Mouse (Mus musculus) kidney, embryonic 14.5 days (tissue): Measurements from ENCODE around the gene Olfr1019. TPM values are rescaled to one million over a fixed set of nuclear protein-coding genes. Genes with fewer than 3 reads are reported as not detected.

Experiments
- polyA plus RNA-seq: library from polyadenylated mRNA; unstranded; fragments of >200 nt; fragmentation: Nextera tagmentation; extraction: Ambion mirVana; gene quantifications from 2 replicates; pipeline ENCODE4 v1.2.1, GENCODE M21; 2014

The Olfr1019 gene
- polyA plus RNA-seq, 1 experiment from 2014 or later: not detected

Other genes with a start within 250 kb of the Olfr1019 start
- not detected in 2 replicates for gene Olfr1000, start 233.6 kb downstream of the Olfr1019 start, polyA plus RNA-seq
- gene Olfr1002, start 194.8 kb downstream of the Olfr1019 start, polyA plus RNA-seq: not detected in 2 replicates
- gene Olfr154, start 181.0 kb downstream of the Olfr1019 start, polyA plus RNA-seq: not detected in 2 replicates
- not detected in 2 replicates for gene Olfr1006, start 166.7 kb downstream of the Olfr1019 start, polyA plus RNA-seq
- not detected in 2 replicates for gene Olfr1008, start 156.1 kb downstream of the Olfr1019 start, polyA plus RNA-seq
- not detected in 2 replicates for gene Olfr1009, start 130.1 kb downstream of the Olfr1019 start, polyA plus RNA-seq
- not detected in 2 replicates for gene Olfr1012, start 82.7 kb downstream of the Olfr1019 start, polyA plus RNA-seq
- gene Olfr1013, start 78.4 kb downstream of the Olfr1019 start, polyA plus RNA-seq: not detected in 2 replicates
- not detected in 2 replicates for gene Olfr1014, start 72.8 kb downstream of the Olfr1019 start, polyA plus RNA-seq
- not detected in 2 replicates for gene Olfr1015, start 63.5 kb downstream of the Olfr1019 start, polyA plus RNA-seq
- not detected in 2 replicates for gene Olfr1016, start 42.9 kb downstream of the Olfr1019 start, polyA plus RNA-seq
- not detected in 2 replicates for gene Olfr1018, start 27.0 kb downstream of the Olfr1019 start, polyA plus RNA-seq
- gene Olfr1020, start 1.5 kb upstream of the Olfr1019 start, polyA plus RNA-seq: not detected in 2 replicates
- not detected in 2 replicates for gene Olfr1022, start 23.1 kb upstream of the Olfr1019 start, polyA plus RNA-seq
- not detected in 2 replicates for gene Olfr1023, start 40.2 kb upstream of the Olfr1019 start, polyA plus RNA-seq
- not detected in 2 replicates for gene Olfr1024, start 59.6 kb upstream of the Olfr1019 start, polyA plus RNA-seq
- not detected in 2 replicates for gene Olfr1025-ps1, start 69.7 kb upstream of the Olfr1019 start, polyA plus RNA-seq
- gene Olfr1026, start 76.1 kb upstream of the Olfr1019 start, polyA plus RNA-seq: not detected in 2 replicates
- gene Olfr1028, start 105.0 kb upstream of the Olfr1019 start, polyA plus RNA-seq: not detected in 2 replicates
- gene Olfr1029, start 128.4 kb upstream of the Olfr1019 start, polyA plus RNA-seq: not detected in 2 replicates
- not detected in 2 replicates for gene Olfr1030, start 133.8 kb upstream of the Olfr1019 start, polyA plus RNA-seq
- gene Olfr1031, start 144.8 kb upstream of the Olfr1019 start, polyA plus RNA-seq: not detected in 2 replicates
- gene Olfr1032, start 160.1 kb upstream of the Olfr1019 start, polyA plus RNA-seq: not detected in 2 replicates
- gene Olfr1033, start 175.2 kb upstream of the Olfr1019 start, polyA plus RNA-seq: 1.3 and 3.2 TPM in 2 replicates
- gene Olfr1034, start 200.4 kb upstream of the Olfr1019 start, polyA plus RNA-seq: 0.17 TPM in 1 of 2 replicates, not detected in the other
- not detected in 2 replicates for gene Olfr1036, start 228.5 kb upstream of the Olfr1019 start, polyA plus RNA-seq
- gene Olfr1037, start 241.9 kb upstream of the Olfr1019 start, polyA plus RNA-seq: not detected in 2 replicates